Mouse (Mus musculus) MEL (cell line): Measurements from ENCODE around the gene Cdh23. TPM values are rescaled to one million over a fixed set of nuclear protein-coding genes. Genes with fewer than 3 reads are reported as not detected.

Source experiments
- DNase-seq: peaks from one replicate; pipeline ENCODE4 v3.0.0; 2011; ENCODE audit warnings: low read depth, low spot score
- H3K27ac ChIP-seq: 2 replicates; pipeline ENCODE4 v1.5.1; 2012; ENCODE audit warnings: low read depth, mild to moderate bottlenecking, control low read depth, low read length, moderate library complexity; ENCODE audit not compliant: control insufficient read depth
- H3K27me3 ChIP-seq, 2 experiments: fragments of 150-350 bp in 1 of 2; sonication (generic) in 1 of 2; 2 replicates each; pipeline ENCODE4 v1.6.1; 2012; ENCODE audit warnings: low read length in 2 of 2, mild to moderate bottlenecking in 2 of 2, improper control_type of control experiment in 1 of 2, moderate library complexity in 1 of 2; ENCODE audit not compliant: insufficient read depth in 2 of 2, control insufficient read depth in 1 of 2
- H3K36me3 ChIP-seq, 2 experiments: 2 replicates each; pipeline ENCODE4 v1.6.1; 2012 to 2014; ENCODE audit warnings: low read length in 2 of 2, improper control_type of control experiment in 1 of 2, inconsistent platforms in 1 of 2, mild to moderate bottlenecking in 1 of 2; ENCODE audit not compliant: insufficient read depth in 2 of 2, control insufficient read depth in 1 of 2
- H3K4me1 ChIP-seq, 2 experiments: fragments of 150-350 bp in 1 of 2; sonication (generic) in 1 of 2; 2 replicates each; pipeline ENCODE4 v1.6.1; 2012; ENCODE audit warnings: low read length in 2 of 2, improper control_type of control experiment in 1 of 2, mild to moderate bottlenecking in 1 of 2; ENCODE audit not compliant: insufficient read depth in 2 of 2, control insufficient read depth in 1 of 2
- H3K4me3 ChIP-seq, 2 experiments: fragments of 150-350 bp in 1 of 2; sonication (generic) in 1 of 2; 2 replicates each; pipeline ENCODE4 v1.5.1; 2012; ENCODE audit warnings: low read depth in 2 of 2, low read length in 2 of 2, mild to moderate bottlenecking in 2 of 2, moderate library complexity in 2 of 2, control low read depth in 1 of 2, improper control_type of control experiment in 1 of 2; ENCODE audit not compliant: control insufficient read depth in 1 of 2, insufficient read depth in 1 of 2
- H3K79me2 ChIP-seq: 2 replicates; pipeline ENCODE4 v1.6.1; 2012; ENCODE audit warnings: mild to moderate bottlenecking, low read length, moderate library complexity; ENCODE audit not compliant: control insufficient read depth, poor library complexity, insufficient read depth
- H3K9ac ChIP-seq: 2 replicates; pipeline ENCODE4 v1.6.1; 2012; ENCODE audit warnings: low read depth, mild to moderate bottlenecking, control low read depth, low read length, moderate library complexity; ENCODE audit not compliant: control insufficient read depth, poor library complexity, severe bottlenecking
- H3K9me3 ChIP-seq: fragments of 150-350 bp; sonication (generic); replicated peaks from 2 replicates; pipeline ENCODE4 v1.6.1; 2012; ENCODE audit warnings: mild to moderate bottlenecking, low read length, improper control_type of control experiment, moderate library complexity; ENCODE audit not compliant: insufficient read depth
- BHLHE40 ChIP-seq: IDR thresholded peaks from 2 replicates; pipeline ENCODE4 v1.6.1; 2012; ENCODE audit warnings: low read depth, mild to moderate bottlenecking, inconsistent platforms, low read length, improper control_type of control experiment, borderline replicate concordance
- CHD2 ChIP-seq: IDR thresholded peaks from 2 replicates; pipeline ENCODE4 v1.6.1; 2011; ENCODE audit warnings: low read length, improper control_type of control experiment
- E2F4 ChIP-seq: IDR thresholded peaks from 2 replicates; pipeline ENCODE4 v1.6.1; 2011; ENCODE audit warnings: low read depth, low read length, improper control_type of control experiment, borderline replicate concordance
- ELF1 ChIP-seq: IDR thresholded peaks from 2 replicates; pipeline ENCODE4 v1.6.1; 2014; ENCODE audit warnings: low read depth, mild to moderate bottlenecking, inconsistent platforms, low read length, improper control_type of control experiment, moderate library complexity
- ETS1 ChIP-seq: IDR thresholded peaks from 2 replicates; pipeline ENCODE4 v1.6.1; 2012; ENCODE audit warnings: low read depth, mild to moderate bottlenecking, inconsistent platforms, low read length, improper control_type of control experiment, moderate library complexity
- GABPA ChIP-seq: IDR thresholded peaks from 2 replicates; pipeline ENCODE4 v1.6.1; 2012; ENCODE audit warnings: low read depth, mild to moderate bottlenecking, inconsistent platforms, low read length, improper control_type of control experiment, moderate library complexity
- GATA1 ChIP-seq: IDR thresholded peaks from 2 replicates; pipeline ENCODE4 v1.6.1; 2011; ENCODE audit warnings: low read depth, low read length, improper control_type of control experiment
- JUND ChIP-seq: IDR thresholded peaks from 2 replicates; pipeline ENCODE4 v1.6.1; 2011; ENCODE audit warnings: low read depth, mild to moderate bottlenecking, improper control_type of control experiment, low read length
- KAT2A ChIP-seq: conservative IDR thresholded peaks from 2 replicates; pipeline ENCODE4 v1.6.1; 2012; ENCODE audit warnings: low read depth, low read length, improper control_type of control experiment, inconsistent platforms
- MAFK ChIP-seq: IDR thresholded peaks from 2 replicates; pipeline ENCODE4 v1.6.1; 2011; ENCODE audit warnings: low read depth, mild to moderate bottlenecking, low read length, improper control_type of control experiment, borderline replicate concordance
- MAX ChIP-seq: IDR thresholded peaks from 2 replicates; pipeline ENCODE4 v1.6.1; 2011; ENCODE audit warnings: low read length, improper control_type of control experiment
- MEF2A ChIP-seq: IDR thresholded peaks from 2 replicates; pipeline ENCODE4 v1.6.1; 2014; ENCODE audit warnings: low read depth, mild to moderate bottlenecking, inconsistent platforms, low read length, improper control_type of control experiment; ENCODE audit not compliant: poor library complexity, insufficient replicate concordance, severe bottlenecking; ENCODE audit errors: extremely low read depth
- MYB ChIP-seq: IDR thresholded peaks from 2 replicates; pipeline ENCODE4 v1.6.1; 2011; ENCODE audit warnings: mild to moderate bottlenecking, low read depth, low read length, improper control_type of control experiment
- NELFE ChIP-seq: IDR thresholded peaks from 2 replicates; pipeline ENCODE4 v1.6.1; 2011; ENCODE audit warnings: low read depth, low read length, improper control_type of control experiment
- NRF1 ChIP-seq: IDR thresholded peaks from 2 replicates; pipeline ENCODE4 v1.6.1; 2014; ENCODE audit warnings: low read depth, mild to moderate bottlenecking, inconsistent platforms, low read length, improper control_type of control experiment, moderate library complexity; ENCODE audit not compliant: poor library complexity, insufficient read depth, severe bottlenecking
- POLR2AphosphoS2 ChIP-seq: IDR thresholded peaks from 2 replicates; pipeline ENCODE4 v1.6.1; 2011; ENCODE audit warnings: low read length, improper control_type of control experiment
- RCOR1 ChIP-seq: IDR thresholded peaks from 2 replicates; pipeline ENCODE4 v1.6.1; 2012; ENCODE audit warnings: low read depth, mild to moderate bottlenecking, inconsistent platforms, low read length, improper control_type of control experiment
- SIN3A ChIP-seq: IDR thresholded peaks from 2 replicates; pipeline ENCODE4 v1.6.1; 2012; ENCODE audit warnings: low read length, improper control_type of control experiment, inconsistent platforms
- SMC3 ChIP-seq: IDR thresholded peaks from 2 replicates; pipeline ENCODE4 v1.6.1; 2011; ENCODE audit warnings: low read depth, low read length, improper control_type of control experiment
- TAL1 ChIP-seq: IDR thresholded peaks from 2 replicates; pipeline ENCODE4 v1.6.1; 2012; ENCODE audit warnings: mild to moderate bottlenecking, inconsistent platforms, low read length, moderate library complexity, mixed read lengths
- TBP ChIP-seq: IDR thresholded peaks from 2 replicates; pipeline ENCODE4 v1.8.0; 2011; ENCODE audit warnings: low read depth, low read length, improper control_type of control experiment
- TCF12 ChIP-seq: IDR thresholded peaks from 2 replicates; pipeline ENCODE4 v1.6.1; 2014; ENCODE audit warnings: low read depth, mild to moderate bottlenecking, inconsistent platforms, low read length, improper control_type of control experiment, moderate library complexity
- UBTF ChIP-seq: IDR thresholded peaks from 2 replicates; pipeline ENCODE4 v1.6.1; 2012; ENCODE audit warnings: low read depth, mild to moderate bottlenecking, inconsistent platforms, low read length, improper control_type of control experiment, moderate library complexity, borderline replicate concordance; ENCODE audit not compliant: insufficient read depth
- USF1 ChIP-seq: IDR thresholded peaks from 2 replicates; pipeline ENCODE4 v1.6.1; 2014; ENCODE audit warnings: low read depth, mild to moderate bottlenecking, inconsistent platforms, low read length, improper control_type of control experiment, moderate library complexity
- USF2 ChIP-seq, 2 experiments: IDR thresholded peaks; 2 replicates each; pipeline ENCODE4 v1.6.1; 2011 to 2012; ENCODE audit warnings: improper control_type of control experiment in 2 of 2, low read length in 2 of 2, borderline replicate concordance in 1 of 2, inconsistent platforms in 1 of 2, low read depth in 1 of 2, mild to moderate bottlenecking in 1 of 2; ENCODE audit not compliant: insufficient read depth in 1 of 2
- ZKSCAN1 ChIP-seq: IDR thresholded peaks from 2 replicates; pipeline ENCODE4 v1.6.1; 2012; ENCODE audit warnings: low read depth, mild to moderate bottlenecking, inconsistent platforms, low read length, improper control_type of control experiment, moderate library complexity
- ZNF384 ChIP-seq: IDR thresholded peaks from 2 replicates; pipeline ENCODE4 v1.6.1; 2012; ENCODE audit warnings: low read depth, mild to moderate bottlenecking, inconsistent platforms, low read length, improper control_type of control experiment
- polyA plus RNA-seq, 2 experiments: library from polyadenylated mRNA; stranded (reverse) in 1 of 2; unstranded in 1 of 2; fragments of >175 nt in 1 of 2; fragments of >200 nt in 1 of 2; gene quantifications; 2 replicates each; pipeline versions ENCODE4 v1.2.1 to v1.2.4; 2012; ENCODE audit warnings: low replicate concordance in 2 of 2, low read depth in 1 of 2; ENCODE audit not compliant: insufficient read length in 2 of 2, insufficient read depth in 1 of 2, missing spikeins in 1 of 2
- total RNA-seq: library from RNA; depleted of rRNA; stranded (reverse); fragments of 300-350 nt; gene quantifications from 2 replicates; pipeline ENCODE4 v1.2.3, GENCODE M21; 2012

Cdh23 gene
- total and polyA plus RNA-seq, 3 experiments, result 0.04 TPM; not detected in 2

- Histone ChIP-seq H3K4me1 (no peaks in the 10 kb centered on the region), H3K79me2 (no peaks in the 10 kb centered on the region), H3K36me3 (no peaks in the 10 kb centered on the region), H3K9ac (no peak overlapping the region), H3K27me3 (no peaks in the 10 kb centered on the region), H3K4me3 (no peak overlapping the region), H3K9me3 (no peaks in the 10 kb centered on the region), H3K27ac (no peak overlapping the region)
- no peak for DNase-seq
- no peak for TF ChIP-seq RCOR1
- TF ChIP-seq NRF1, result no peak
- no peak for TF ChIP-seq USF2 (IDR thresholded peaks at IDR 0.05; ENCODE audit: borderline replicate concordance in 1 of 2, insufficient read depth in 1 of 2, low read depth in 1 of 2, low read length in 2 of 2)
- no peak for TF ChIP-seq NELFE
- no peak for TF ChIP-seq E2F4
- no peak for TF ChIP-seq GATA1
- no peak for TF ChIP-seq MAX
- TF ChIP-seq MEF2A, result no peak
- no peak for TF ChIP-seq TCF12
- no peak for TF ChIP-seq KAT2A
- no peak for TF ChIP-seq JUND
- TF ChIP-seq SMC3, result no peak
- no peak for TF ChIP-seq ZNF384
- TF ChIP-seq BHLHE40, result no peak
- no peak for TF ChIP-seq UBTF
Measured at GRCm38 (mm10) chr10:60705134-60705533, 8.8 kb upstream of the Cdh23 start.

- H3K27me3 ChIP-seq, result no peaks in the 10 kb centered on the region
- no peak overlapping the region for H3K4me3 ChIP-seq
Measured at GRCm38 (mm10) chr10:60697775-60698174, 1.5 kb upstream of the Cdh23 start.

More at GRCm38 (mm10) chr10:60697775-60698174, 1.5 kb upstream of the Cdh23 start:
- DNase-seq, result no peak
- H3K79me2 ChIP-seq, result no peaks in the 10 kb centered on the region
- H3K9ac ChIP-seq, result no peak overlapping the region
- TF ChIP-seq ZKSCAN1 (no peak), TBP (no peak), USF1 (no peak), GATA1 (no peak), SMC3 (no peak), MYB (no peak), TAL1 (no peak), CHD2 (no peak), GABPA (no peak), MEF2A (no peak), UBTF (no peak), SIN3A (no peak), MAFK (no peak), POLR2AphosphoS2 (no peak), ELF1 (no peak), MAX (no peak), ETS1 (no peak)
- TF ChIP-seq, all 39 proteins: peak for 0
- no peak overlapping the region for H3K27ac ChIP-seq
- H3K36me3 ChIP-seq, result no peaks in the 10 kb centered on the region
- H3K4me1 ChIP-seq, result no peaks in the 10 kb centered on the region
- H3K9me3 ChIP-seq, result no peaks in the 10 kb centered on the region
